Comparison of ENCODE assay signal across 9 mouse cellular contexts in genomic region chr15:81476597-81476996, GRCm38 (mm10). TPM values are rescaled to one million over a fixed set of nuclear protein-coding genes. Genes with fewer than 3 reads are reported as not detected.
DNase-seq lines count a peak whose midpoint lies in the region; ATAC-seq and TF ChIP-seq lines count a peak whose summit lies in the region.
"Had no signal": no experiment of that assay in that cellular context is flagged by ENCODE, and none has a peak within 500 bp of the region (broad histone marks: within the 10 kb centered on the region; RNA-seq: fewer than 3 reads in every experiment).

No protein-coding gene starts in this region.

- no peak overlapping the region for H3K4me3 ChIP-seq in C2C12 (ENCODE audit: insufficient read depth, poor library complexity, severe bottlenecking)
- no peak overlapping the region for H3K4me3 ChIP-seq in forebrain, embryonic 13.5 days
- no peak overlapping the region for H3K4me3 ChIP-seq in liver, embryonic 16.5 days (ENCODE audit: low read depth, low read length)
- H3K4me3 ChIP-seq: limb, embryonic 13.5 days had no signal

- no peak for TF ChIP-seq CTCF in C2C12 (IDR thresholded peaks at IDR 0.05; ENCODE audit: control insufficient read depth, insufficient read depth, insufficient read length)

- H3K9me3 ChIP-seq in forebrain, embryonic 13.5 days (replicated peaks) = no peaks in the 10 kb centered on the region
- H3K9me3 ChIP-seq in liver, embryonic 16.5 days (replicated peaks; ENCODE audit: control insufficient read depth, low read length) = no peaks in the 10 kb centered on the region
- H3K9me3 ChIP-seq: limb, embryonic 13.5 days had no signal

- H3K4me1 ChIP-seq in forebrain, embryonic 13.5 days = peaks cover 4% of the 10 kb centered on the region
- peaks cover 8% of the 10 kb centered on the region for H3K4me1 ChIP-seq in liver, embryonic 16.5 days (ENCODE audit: control insufficient read depth, low read depth, low read length)

- DNase-seq in cerebellum, postnatal 10 days = peak; percentile 35 to 45
- DNase-seq in cerebellum, postnatal 4 days (ENCODE audit: low spot score in 2 of 2) = no peak
- no peak for DNase-seq in gastrocnemius, postnatal 36 days
- no peak for DNase-seq in urinary bladder, adult 18-20 months (ENCODE audit: low spot score in 2 of 2)
- no peak for DNase-seq in layer of hippocampus, adult 11-12 months (ENCODE audit: low spot score)

- peaks cover 46% of the 10 kb centered on the region for H3K36me3 ChIP-seq in C2C12 (ENCODE audit: control insufficient read depth, insufficient read depth)
- peaks cover 42% of the 10 kb centered on the region for H3K36me3 ChIP-seq in forebrain, embryonic 13.5 days (ENCODE audit: poor library complexity, severe bottlenecking)
- H3K36me3 ChIP-seq in liver, embryonic 16.5 days (ENCODE audit: control insufficient read depth, insufficient read depth) = peaks cover 21% of the 10 kb centered on the region

- intact Hi-C loops in gastrocnemius, postnatal 36 days (cut with DNase I) = no loop called here

- H3K9ac ChIP-seq in forebrain, embryonic 13.5 days = no peak overlapping the region
- no peak overlapping the region for H3K9ac ChIP-seq in liver, embryonic 16.5 days (ENCODE audit: low read depth, low read length)
- H3K9ac ChIP-seq: limb, embryonic 13.5 days had no signal

- peak overlapping the region; percentile 26 for H3K4me2 ChIP-seq in forebrain, embryonic 13.5 days
- no peak overlapping the region; the same call in 1 of the 2 replicates for H3K4me2 ChIP-seq in liver, embryonic 16.5 days (ENCODE audit: low read depth, low read length)
- H3K4me2 ChIP-seq: limb, embryonic 13.5 days had no signal

- 0 out of 2 replicates have a peak overlapping the region, but pooled peaks have one; percentile 10 for H3K27ac ChIP-seq in forebrain, embryonic 13.5 days
- no peak overlapping the region for H3K27ac ChIP-seq in liver, embryonic 16.5 days (ENCODE audit: low read length)
- H3K27ac ChIP-seq: limb, embryonic 13.5 days had no signal

- ATAC-seq in forebrain, embryonic 13.5 days = 0 out of 2 replicates have a peak, but pooled peaks have one; percentile 53
- ATAC-seq in liver, embryonic 16.5 days (ENCODE audit: low read depth) = 0 out of 2 replicates have a peak, but pooled peaks have one; percentile 28

- peaks cover 8% of the 10 kb centered on the region for H3K79me2 ChIP-seq in C2C12 (ENCODE audit: control insufficient read depth, insufficient read depth)

- H3K27me3 ChIP-seq in C2C12 (ENCODE audit: control insufficient read depth, insufficient read depth, insufficient read length) = no peaks in the 10 kb centered on the region
- H3K27me3 ChIP-seq in forebrain, embryonic 13.5 days = no peaks in the 10 kb centered on the region
- no peaks in the 10 kb centered on the region for H3K27me3 ChIP-seq in liver, embryonic 16.5 days (ENCODE audit: control insufficient read depth, insufficient read depth, low read depth, low read length)
- H3K27me3 ChIP-seq: limb, embryonic 13.5 days had no signal

- WGBS in forebrain, embryonic 13.5 days = 6% methylated on average over 2 of the region's 2 CpGs
- 13% methylated on average over 2 of the region's 2 CpGs for WGBS in liver, embryonic 16.5 days (ENCODE audit: insufficient replicate concordance)

- H3K79me3 ChIP-seq in C2C12 (ENCODE audit: low read depth) = no peaks in the 10 kb centered on the region

- H3ac ChIP-seq in C2C12 (ENCODE audit: control insufficient read depth, insufficient read length, low read depth) = no peak overlapping the region

TF ChIP-seq in C2C12, 6 proteins besides CTCF, POLR2A, EP300 and RAD21:
- TF ChIP-seq USF1 (IDR thresholded peaks at IDR 0.05; ENCODE audit: low read depth) (peak; percentile 66), MYOG (IDR thresholded peaks at IDR 0.05; ENCODE audit: control insufficient read depth, extremely low read depth, insufficient read length) (no peak), FOSL1 (IDR thresholded peaks at IDR 0.05; ENCODE audit: insufficient read depth, low read length, poor library complexity, severe bottlenecking) (no peak)

RNA-seq across cellular contexts. Expression of gene Rbx1, which starts 10.5 kb away (rescaled TPM):
- polyA plus RNA-seq in C2C12 (2012; fragmentation: generic; extraction: Trizol) = 275 TPM
- 581 and 625 TPM in 2 replicates for polyA plus RNA-seq in forebrain, embryonic 13.5 days (2015; fragmentation: Nextera tagmentation; extraction: Ambion mirVana)
- 189 and 239 TPM in 2 replicates for polyA plus RNA-seq in liver, embryonic 16.5 days (2015; fragmentation: Nextera tagmentation; extraction: Ambion mirVana)
- total RNA-seq in gastrocnemius, postnatal 36 days (2021) = 10 to 100 TPM; 91.0 to 92.4 TPM

Comparison
In these comparisons a context has a peak if more than half of its experiments do, and no peak if none do; other contexts are left out.
1. DNase-seq: peak in cerebellum, postnatal 10 days (2 of 2); none in cerebellum, postnatal 4 days (0 of 2), gastrocnemius, postnatal 36 days (0 of 2), urinary bladder, adult 18-20 months (0 of 2) and layer of hippocampus, adult 11-12 months (single experiment).